Mouse (Mus musculus) embryonic fibroblast, embryonic 13.5 days (primary cell): Measurements from ENCODE around the gene Nebl. TPM values are rescaled to one million over a fixed set of nuclear protein-coding genes. Genes with fewer than 3 reads are reported as not detected.

Experiments used
- H3K27ac ChIP-seq: 2 replicates; pipeline ENCODE4 v1.5.1; 2012; ENCODE audit warnings: low read length, control low read depth, inconsistent platforms; ENCODE audit not compliant: insufficient read depth
- H3K4me1 ChIP-seq: 2 replicates; pipeline ENCODE4 v1.6.1; 2011; ENCODE audit warnings: low read length; ENCODE audit not compliant: control insufficient read depth, insufficient read depth
- H3K4me3 ChIP-seq: 2 replicates; pipeline ENCODE4 v1.5.1; 2011; ENCODE audit warnings: mild to moderate bottlenecking, control low read depth, low read length; ENCODE audit not compliant: insufficient read depth
- CTCF ChIP-seq: IDR thresholded peaks from 2 replicates; pipeline ENCODE4 v1.5.1; 2011; ENCODE audit warnings: mild to moderate bottlenecking, control low read depth, low read length, moderate library complexity, borderline replicate concordance; ENCODE audit not compliant: insufficient read depth
- POLR2A ChIP-seq: IDR thresholded peaks from 2 replicates; pipeline ENCODE4 v1.6.1; 2011; ENCODE audit warnings: low read depth, mild to moderate bottlenecking, control low read depth, low read length, moderate library complexity
- polyA plus RNA-seq: library from polyadenylated mRNA; stranded (reverse); fragments of >200 nt; gene quantifications from 2 replicates; pipeline ENCODE4 v1.2.4, GENCODE M21; 2011; ENCODE audit warnings: low read depth; ENCODE audit not compliant: missing spikeins, insufficient read length

Nebl gene
- polyA plus RNA-seq, 1 experiment, result 1.2 TPM

GRCm38 (mm10) chr2:17714124-17714523, 17.1 kb downstream of the Nebl start:
- Histone ChIP-seq H3K4me1 (no peaks in the 10 kb centered on the region), H3K27ac (no peak overlapping the region), H3K4me3 (no peak overlapping the region)
- TF ChIP-seq CTCF (no peak), POLR2A (no peak)

- no peak for TF ChIP-seq CTCF
- TF ChIP-seq POLR2A, result no peak
- H3K4me3 ChIP-seq, result no peak overlapping the region
- no peak overlapping the region for H3K27ac ChIP-seq
- no peaks in the 10 kb centered on the region for H3K4me1 ChIP-seq
Observed at GRCm38 (mm10) chr2:17711216-17711615, 20.0 kb downstream of the Nebl start.

- TF ChIP-seq POLR2A (no peak), CTCF (no peak)
- Histone ChIP-seq H3K4me3 (no peak overlapping the region), H3K27ac (no peak overlapping the region), H3K4me1 (no peaks in the 10 kb centered on the region)
Observed at GRCm38 (mm10) chr2:17710083-17710482, 21.2 kb downstream of the Nebl start.

- Histone ChIP-seq H3K4me3 (no peak overlapping the region), H3K4me1 (no peaks in the 10 kb centered on the region), H3K27ac (no peak overlapping the region)
- no peak for TF ChIP-seq CTCF
- TF ChIP-seq POLR2A, result no peak
Observed at GRCm38 (mm10) chr2:17705964-17706363, 25.3 kb downstream of the Nebl start.

- Histone ChIP-seq H3K4me3 (no peak overlapping the region), H3K4me1 (no peaks in the 10 kb centered on the region), H3K27ac (no peak overlapping the region)
- no peak for TF ChIP-seq POLR2A
- TF ChIP-seq CTCF, result no peak
Observed at GRCm38 (mm10) chr2:17705426-17705825, 25.8 kb downstream of the Nebl start.

- H3K4me3 ChIP-seq, result no peak overlapping the region
- H3K27ac ChIP-seq, result no peak overlapping the region
- no peak for TF ChIP-seq POLR2A
- no peak for TF ChIP-seq CTCF
- no peaks in the 10 kb centered on the region for H3K4me1 ChIP-seq
Observed at GRCm38 (mm10) chr2:17703170-17703512, 28.1 kb downstream of the Nebl start.

GRCm38 (mm10) chr2:17702481-17703169, 28.6 kb downstream of the Nebl start:
- H3K27ac ChIP-seq, result no peak overlapping the region

GRCm38 (mm10) chr2:17698161-17699087, 32.8 kb downstream of the Nebl start:
- Histone ChIP-seq H3K27ac (no peak overlapping the region), H3K4me3 (no peak overlapping the region), H3K4me1 (no peaks in the 10 kb centered on the region)
- TF ChIP-seq CTCF (no peak), POLR2A (no peak)

More at GRCm38 (mm10) chr2:17702481-17703169, 28.6 kb downstream of the Nebl start:
- H3K4me1 ChIP-seq, result no peaks in the 10 kb centered on the region
- no peak overlapping the region for H3K4me3 ChIP-seq
- TF ChIP-seq POLR2A, result no peak
- TF ChIP-seq CTCF, result no peak

- TF ChIP-seq POLR2A, result no peak
- TF ChIP-seq CTCF, result no peak
- Histone ChIP-seq H3K4me1 (peaks cover 10% of the 10 kb centered on the region; the same call in 1 of the 2 replicates), H3K27ac (no peak overlapping the region), H3K4me3 (no peak overlapping the region)
Observed at GRCm38 (mm10) chr2:17692926-17693325, 38.3 kb downstream of the Nebl start.

GRCm38 (mm10) chr2:17690264-17690663, 41.0 kb downstream of the Nebl start:
- no peak overlapping the region for H3K4me3 ChIP-seq
- H3K4me1 ChIP-seq, result peaks cover 10% of the 10 kb centered on the region; the same call in 1 of the 2 replicates
- TF ChIP-seq POLR2A, result no peak
- no peak for TF ChIP-seq CTCF
- H3K27ac ChIP-seq, result no peak overlapping the region; the same call in 1 of the 2 replicates
